Mouse (Mus musculus): ENCODE measurements at regions not wholly inside any gene's neighbourhood (a gene's known extent, or its start where the extent isn't known, plus 50 kb on each side); places are given as distances from the start of the nearest gene placed in this dataset.
"Not testable (repeated sequence)": the region's sequence is repeated elsewhere in the genome, so short reads cannot be mapped to it uniquely, and the experiment has no call there.

GRCm38 (mm10) chr6:48221806-48222205, 135.4 kb upstream of the Zfp746 start:
- TF ChIP-seq POLR2A (IDR thresholded peaks at IDR 0.05; ENCODE audit: insufficient read depth, low read length); CTCF (IDR thresholded peaks at IDR 0.05; ENCODE audit: low read depth, low read length); EP300 (IDR thresholded peaks at IDR 0.05; ENCODE audit: insufficient read depth, low read depth, low read length): not testable (repeated sequence)
